Mouse (Mus musculus): ENCODE measurements at regions not wholly inside any gene's neighbourhood (a gene's known extent, or its start where the extent isn't known, plus 50 kb on each side); places are given as distances from the start of the nearest gene placed in this dataset.

GRCm38 (mm10) chr10:14328846-14329245, 216.6 kb downstream of the Adgrg6 start:
- TF ChIP-seq POLR2A (IDR thresholded peaks at IDR 0.05; ENCODE audit: insufficient read depth, low read depth, low read length) = no peak
- no peak for TF ChIP-seq CTCF (IDR thresholded peaks at IDR 0.05; ENCODE audit: insufficient read depth, low read depth, low read length)

Measured in olfactory bulb, adult 2 months (tissue).